Mouse (Mus musculus): ENCODE data around the gene Fra10ac1.

Gene Fra10ac1

GRCm38 (mm10) chr19:38223905-38224684, at the start of gene Fra10ac1:
Fra10ac1 (minus strand) TSS chr19:38224156.
- ChIA-PET CTCF (interaction anchor here (0.5 to 1.8 kb wide), 11 partner anchors 18 to 268 kb away, joined by 3 to 10 read pairs (median 4); no protein-coding TSS in a partner anchor), POLR2A (interaction anchor here (0.6 to 6.0 kb wide), 37 partner anchors 8 to 520 kb away, joined by 3 to 73 read pairs (median 4); no protein-coding TSS in a partner anchor)

DNA sequence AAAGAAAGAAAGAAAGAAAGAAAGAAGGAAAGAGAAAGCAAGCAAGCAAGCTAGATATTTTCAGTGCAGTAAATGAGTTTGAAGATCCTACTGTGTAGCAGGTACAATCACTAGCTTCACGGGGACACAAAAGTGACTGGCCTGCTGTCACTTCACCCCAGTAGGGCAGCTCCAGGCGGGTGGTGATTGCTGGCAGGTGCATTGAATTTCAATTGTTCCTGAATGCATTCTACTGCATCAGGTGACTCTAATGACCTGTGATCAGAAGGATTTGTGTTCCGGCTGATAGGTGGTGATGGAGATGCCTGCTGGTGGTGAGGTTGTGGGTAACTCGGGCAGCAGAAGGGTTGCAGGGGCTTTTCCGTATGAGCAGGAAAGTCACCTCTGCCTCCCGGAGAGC, 47.1 kb upstream of the Fra10ac1 start:
- ChIA-PET CTCF (interaction anchor here (0.6 to 1.5 kb wide), 8 partner anchors 11 to 172 kb away, joined by 3 to 8 read pairs (median 4); no protein-coding TSS in a partner anchor), POLR2A (interaction anchor here in 3 of 4 experiments (0.6 to 2.9 kb wide), 26 partner anchors 11 to 353 kb away, joined by 3 to 26 read pairs (median 4); partner anchors contain the start of gene Slc35g1 (in 1 of the 3))

DNA sequence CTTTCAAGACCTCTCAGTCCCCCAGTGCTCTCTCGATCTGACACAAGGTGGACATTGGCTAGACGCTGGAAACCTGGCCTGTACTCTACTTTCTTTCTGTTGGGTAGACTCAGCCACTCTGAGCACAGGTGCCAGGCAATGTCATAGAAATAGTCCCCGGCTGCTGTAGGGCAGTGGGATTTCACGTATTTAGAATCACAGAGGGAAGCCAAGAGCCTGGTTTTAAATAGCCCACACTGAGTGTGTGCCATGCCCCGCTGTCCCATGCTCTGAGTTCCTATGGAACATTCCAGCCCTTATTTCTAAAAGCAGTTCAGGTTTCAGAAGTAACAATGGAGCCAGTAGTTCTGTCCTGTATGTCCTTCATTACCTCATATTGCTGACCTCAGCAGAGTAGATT, 43.5 kb upstream of the Fra10ac1 start:
- CTCF ChIA-PET, result no interaction called here
- POLR2A ChIA-PET, result interaction anchor here in 1 of 4 experiments (17.4 kb wide), 1 partner anchor 51 kb away, joined by 331 read pairs; no protein-coding TSS in a partner anchor

GRCm38 (mm10) chr19:38265767-38266166, 41.8 kb upstream of the Fra10ac1 start:
- POLR2A ChIA-PET, result interaction anchor here in 1 of 4 experiments (0.6 to 17.4 kb wide), 2 partner anchors 53 to 885 kb away, joined by 3 to 331 read pairs; no protein-coding TSS in a partner anchor
- CTCF ChIA-PET, result no interaction called here

- CTCF ChIA-PET, result interaction anchor here (0.5 to 2.4 kb wide), 8 partner anchors 11 to 722 kb away, joined by 3 to 9 read pairs (median 3); no protein-coding TSS in a partner anchor
- POLR2A ChIA-PET, result interaction anchor here (0.6 to 17.4 kb wide), 17 partner anchors 10 to 884 kb away, joined by 3 to 331 read pairs (median 4); no protein-coding TSS in a partner anchor
Measured at GRCm38 (mm10) chr19:38264505-38265500, 40.8 kb upstream of the Fra10ac1 start, which contains the start of gene Lgi1. Lgi1 (plus strand) TSS chr19:38264536.

- ChIA-PET CTCF (interaction anchor here (0.6 to 2.4 kb wide), 12 partner anchors 10 to 721 kb away, joined by 3 to 14 read pairs (median 4); no protein-coding TSS in a partner anchor), POLR2A (interaction anchor here (0.6 to 17.4 kb wide), 14 partner anchors 10 to 165 kb away, joined by 3 to 331 read pairs (median 4); partner anchors contain the start of gene Fra10ac1 (in 1 of the 4))
Measured at GRCm38 (mm10) chr19:38263829-38264504, 40.0 kb upstream of the Fra10ac1 start.

DNA sequence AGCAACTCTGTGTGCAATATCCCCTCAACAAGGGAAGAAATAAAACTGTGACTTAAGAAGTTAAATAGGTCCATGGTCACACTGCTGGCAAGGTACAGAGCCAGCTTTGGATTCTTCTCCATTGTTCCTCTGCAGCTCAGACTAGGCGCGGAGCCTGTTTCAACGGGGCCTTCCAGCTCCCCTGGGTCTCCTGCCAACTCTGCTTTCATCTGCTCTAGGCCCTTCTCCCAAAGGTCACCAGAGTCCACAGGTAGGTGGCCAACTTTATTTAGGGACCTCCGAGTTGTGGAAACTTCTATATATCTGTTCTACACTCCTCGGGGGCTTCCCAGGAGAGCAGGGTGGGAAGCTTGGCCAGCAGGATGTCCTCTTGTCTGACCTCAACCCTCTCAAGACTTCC, 37.4 kb upstream of the Fra10ac1 start:
- ChIA-PET CTCF (no interaction called here), POLR2A (interaction anchor here in 2 of 4 experiments (1.0 to 17.4 kb wide), 8 partner anchors 9 to 96 kb away, joined by 3 to 331 read pairs (median 10); no protein-coding TSS in a partner anchor)

GRCm38 (mm10) chr19:38260346-38260745, 36.4 kb upstream of the Fra10ac1 start:
- POLR2A ChIA-PET, result interaction anchor here in 3 of 4 experiments (0.5 to 17.4 kb wide), 24 partner anchors 10 to 297 kb away, joined by 3 to 331 read pairs (median 6); no protein-coding TSS in a partner anchor
- CTCF ChIA-PET, result interaction anchor here in 3 of 4 experiments (0.6 to 2.2 kb wide), 5 partner anchors 11 to 92 kb away, joined by 3 to 9 read pairs (median 4); no protein-coding TSS in a partner anchor

- ChIA-PET POLR2A (interaction anchor here in 3 of 4 experiments (1.0 to 17.4 kb wide), 15 partner anchors 11 to 98 kb away, joined by 3 to 331 read pairs (median 7); no protein-coding TSS in a partner anchor), CTCF (interaction anchor here in 3 of 4 experiments (0.6 to 2.2 kb wide), 3 partner anchors 23 to 93 kb away, joined by 3 to 9 read pairs (median 4); no protein-coding TSS in a partner anchor)
Measured at GRCm38 (mm10) chr19:38259436-38259835, 35.5 kb upstream of the Fra10ac1 start.

DNA sequence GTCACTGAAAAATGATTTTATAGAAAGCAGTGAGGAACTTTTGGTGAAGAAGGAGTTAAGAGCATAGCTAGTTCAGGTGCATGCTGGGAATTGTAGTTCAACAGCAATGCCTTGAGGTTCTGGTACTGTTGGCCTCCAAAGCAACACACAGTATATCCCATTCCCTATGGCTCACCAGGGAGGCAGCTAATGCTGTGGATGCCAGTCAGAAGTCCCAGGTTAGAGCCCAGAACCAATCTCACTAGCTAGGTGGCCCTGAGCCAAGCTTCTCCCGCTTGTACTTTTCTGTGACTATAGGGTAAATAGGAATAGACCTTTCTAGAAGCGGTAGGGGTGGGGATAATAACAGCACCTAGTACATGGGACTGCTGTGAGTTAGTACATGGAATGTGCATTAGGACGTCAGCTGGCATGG, 34.7 kb upstream of the Fra10ac1 start:
- ChIA-PET POLR2A (interaction anchor here in 3 of 4 experiments (0.5 to 17.4 kb wide), 19 partner anchors 12 to 151 kb away, joined by 3 to 331 read pairs (median 4); no protein-coding TSS in a partner anchor), CTCF (interaction anchor here in 2 of 4 experiments (0.7 to 2.2 kb wide), 3 partner anchors 13 to 171 kb away, joined by 3 to 9 read pairs (median 3); no protein-coding TSS in a partner anchor)

- ChIA-PET POLR2A (interaction anchor here (0.6 to 17.4 kb wide), 29 partner anchors 8 to 175 kb away, joined by 3 to 331 read pairs (median 5); partner anchors contain the start of gene Lgi1 (in 2 of the 4)), CTCF (interaction anchor here (0.5 to 3.2 kb wide), 81 partner anchors 9 to 1151 kb away, joined by 3 to 41 read pairs (median 4); partner anchors contain the start of genes Fra10ac1 (in 1 of the 4) and Lgi1 (in 1 of the 4))
Measured at GRCm38 (mm10) chr19:38253796-38254195, 29.8 kb upstream of the Fra10ac1 start.

DNA sequence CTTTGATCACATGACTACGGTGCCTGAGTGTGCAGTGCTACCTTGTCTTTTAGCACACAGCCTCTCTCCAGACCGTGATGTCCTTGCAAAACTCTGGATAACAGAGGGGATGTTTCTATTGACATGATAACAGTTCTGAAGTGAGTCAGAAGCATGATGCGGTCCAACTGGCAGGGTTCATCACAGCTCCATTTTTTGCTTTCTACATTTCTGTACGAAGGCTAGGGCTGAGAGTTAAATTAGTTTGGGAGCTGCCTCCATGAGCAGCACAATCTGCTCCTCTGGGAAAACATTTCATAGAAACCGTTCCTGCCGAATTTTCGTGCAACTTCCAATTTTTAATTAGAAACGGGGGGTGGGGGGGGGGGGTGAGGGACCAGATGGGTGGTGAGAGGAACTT, 25.7 kb upstream of the Fra10ac1 start:
- CTCF ChIA-PET, result interaction anchor here in 1 of 4 experiments (0.6 kb wide), 1 partner anchor 14 kb away, joined by 3 read pairs; no protein-coding TSS in a partner anchor
- POLR2A ChIA-PET, result interaction anchor here in 1 of 4 experiments (0.6 kb wide), 1 partner anchor 34 kb away, joined by 4 read pairs; no protein-coding TSS in a partner anchor

GRCm38 (mm10) chr19:38246177-38246622, 22.2 kb upstream of the Fra10ac1 start:
- CTCF ChIA-PET, result no interaction called here
- POLR2A ChIA-PET, result interaction anchor here in 2 of 4 experiments (0.8 to 2.7 kb wide), 6 partner anchors 7 to 103 kb away, joined by 3 to 8 read pairs (median 4); no protein-coding TSS in a partner anchor

DNA sequence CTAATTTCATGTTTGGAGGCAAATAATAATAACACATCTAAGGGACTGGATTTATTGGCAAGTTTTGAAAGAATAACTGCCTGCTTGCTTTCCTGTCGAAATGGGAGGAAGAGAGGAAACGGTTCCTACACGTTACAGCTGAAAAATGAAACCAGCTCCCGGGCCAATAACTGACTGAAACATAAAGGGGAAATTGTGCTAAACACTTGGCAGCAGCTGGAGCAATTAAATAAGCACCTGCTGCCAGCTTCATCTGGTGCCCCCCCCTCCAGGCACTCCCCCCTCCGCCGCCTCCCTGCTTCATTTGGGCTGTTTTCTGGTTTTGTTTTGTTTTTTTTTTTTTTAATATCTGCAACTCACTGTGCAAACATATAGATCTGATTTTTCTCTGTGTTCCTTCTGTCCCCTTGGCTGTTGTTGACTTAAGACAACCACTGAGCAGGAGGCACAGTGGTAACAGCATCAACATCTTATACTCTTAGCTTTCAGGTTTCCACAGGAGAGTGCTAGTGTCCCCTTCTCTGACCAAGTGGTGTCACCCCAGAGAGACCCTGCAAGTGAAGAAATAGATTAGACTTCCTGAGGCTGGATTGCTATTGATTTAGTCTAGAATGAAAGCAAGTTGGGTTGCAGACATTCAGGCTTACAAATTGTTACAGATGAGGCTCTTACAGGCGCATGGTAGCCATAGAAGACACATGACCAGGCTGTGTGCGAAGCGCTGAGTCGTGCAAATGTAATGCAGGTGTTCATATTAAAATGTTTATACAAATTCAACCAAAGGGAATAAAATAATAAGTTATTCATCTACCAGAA, 21.6 kb upstream of the Fra10ac1 start:
- POLR2A ChIA-PET, result interaction anchor here in 3 of 4 experiments (0.7 to 2.7 kb wide), 6 partner anchors 8 to 104 kb away, joined by 3 to 8 read pairs (median 4); no protein-coding TSS in a partner anchor
- CTCF ChIA-PET, result no interaction called here

DNA sequence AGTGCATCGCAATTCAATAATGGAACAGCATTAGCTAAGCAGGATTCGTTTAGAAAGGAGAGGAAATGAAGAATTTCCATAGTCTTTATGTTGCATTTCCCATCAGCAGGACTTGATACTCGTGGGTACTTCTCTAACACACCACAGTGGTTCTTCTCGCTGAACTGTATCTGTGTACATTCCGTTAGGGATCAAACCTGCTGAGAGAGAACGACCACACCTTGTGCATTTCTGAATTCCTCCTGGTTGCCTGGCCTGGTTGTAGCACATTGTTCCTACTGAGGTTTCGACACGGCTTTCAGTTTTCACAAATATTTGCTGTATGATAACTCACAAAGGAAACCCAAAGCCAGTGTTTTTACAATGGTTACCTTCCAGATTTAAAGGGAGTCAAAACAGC, 20.8 kb upstream of the Fra10ac1 start:
- POLR2A ChIA-PET, result interaction anchor here in 2 of 4 experiments (0.7 to 1.3 kb wide), 3 partner anchors 8 to 16 kb away, joined by 3 read pairs; no protein-coding TSS in a partner anchor
- CTCF ChIA-PET, result interaction anchor here in 1 of 4 experiments (3.0 kb wide), 1 partner anchor 9 kb away, joined by 9 read pairs; no protein-coding TSS in a partner anchor
